Mouse (Mus musculus): ENCODE results near the gene Siah3.

GRCm38 (mm10) chr14:75566303-75566702 is 110.5 kb downstream of the Siah3 start:
- TF ChIP-seq POLR2A (IDR thresholded peaks at IDR 0.05; ENCODE audit: low read depth, low read length), result no peak
- no peak for TF ChIP-seq CTCF (IDR thresholded peaks at IDR 0.05; ENCODE audit: borderline replicate concordance, insufficient read depth, low read length)

All from embryonic fibroblast, embryonic 13.5 days (primary cell).